Mouse (Mus musculus): Measurements from ENCODE around the gene Gm45837. TPM values are rescaled to one million over a fixed set of nuclear protein-coding genes. Genes with fewer than 3 reads are reported as not detected.

Gene Gm45837
- polyA plus RNA-seq, 1 experiment, result not detected

DNA sequence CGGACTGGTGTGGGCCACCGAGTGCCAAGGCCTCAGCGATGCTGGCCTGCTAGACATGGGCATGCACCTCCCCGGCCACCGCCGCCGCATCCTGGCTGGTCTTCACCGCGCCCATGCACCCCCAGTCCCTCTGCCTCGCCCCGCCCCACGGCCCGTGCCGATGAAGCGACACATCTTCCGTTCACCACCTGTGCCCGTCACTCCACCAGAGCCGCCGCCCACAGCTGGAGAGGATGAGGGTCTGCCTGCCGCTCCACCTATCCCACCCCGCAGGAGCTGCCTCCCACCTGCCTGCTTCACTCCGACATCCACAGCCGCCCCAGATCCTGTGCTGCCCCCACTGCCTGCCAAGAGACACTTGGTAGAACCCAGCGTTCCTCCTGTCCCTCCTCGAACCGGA, 37.6 kb upstream of the Gm45837 start:
- Histone ChIP-seq H3K27ac (ENCODE audit: control insufficient read depth, insufficient read depth, low read depth, low read length) (no peak overlapping the region), H3K4me1 (ENCODE audit: control insufficient read depth, insufficient read depth, low read length) (peaks cover 3% of the 10 kb centered on the region), H3K36me3 (ENCODE audit: control insufficient read depth, insufficient read depth, low read length) (no peaks in the 10 kb centered on the region), H3K4me3 (ENCODE audit: control insufficient read depth, low read depth, low read length) (no peak overlapping the region), H3K27me3 (ENCODE audit: control insufficient read depth, insufficient read depth, low read length) (no peaks in the 10 kb centered on the region)
- no peak for TF ChIP-seq CTCF (IDR thresholded peaks at IDR 0.05; ENCODE audit: control insufficient read depth, insufficient read depth, insufficient replicate concordance, low read depth, low read length)
- no peak for TF ChIP-seq POLR2A (IDR thresholded peaks at IDR 0.05; ENCODE audit: control insufficient read depth, low read depth, low read length)

- Histone ChIP-seq H3K27me3 (ENCODE audit: control insufficient read depth, insufficient read depth, low read length) (no peaks in the 10 kb centered on the region), H3K27ac (ENCODE audit: control insufficient read depth, insufficient read depth, low read depth, low read length) (no peak overlapping the region), H3K36me3 (ENCODE audit: control insufficient read depth, insufficient read depth, low read length) (no peaks in the 10 kb centered on the region)
Observed at GRCm38 (mm10) chr7:101374155-101374554, 36.5 kb upstream of the Gm45837 start.

GRCm38 (mm10) chr7:101376701-101377340, 33.9 kb upstream of the Gm45837 start:
- Histone ChIP-seq H3K27ac (ENCODE audit: control insufficient read depth, insufficient read depth, low read depth, low read length) (no peak overlapping the region), H3K4me1 (ENCODE audit: control insufficient read depth, insufficient read depth, low read length) (peaks cover 3% of the 10 kb centered on the region), H3K4me3 (ENCODE audit: control insufficient read depth, low read depth, low read length) (no peak overlapping the region), H3K27me3 (ENCODE audit: control insufficient read depth, insufficient read depth, low read length) (no peaks in the 10 kb centered on the region), H3K36me3 (ENCODE audit: control insufficient read depth, insufficient read depth, low read length) (no peaks in the 10 kb centered on the region)
- no peak for TF ChIP-seq POLR2A (IDR thresholded peaks at IDR 0.05; ENCODE audit: control insufficient read depth, low read depth, low read length)
- no peak for TF ChIP-seq CTCF (IDR thresholded peaks at IDR 0.05; ENCODE audit: control insufficient read depth, insufficient read depth, insufficient replicate concordance, low read depth, low read length)

More at GRCm38 (mm10) chr7:101374155-101374554, 36.5 kb upstream of the Gm45837 start:
- TF ChIP-seq CTCF (IDR thresholded peaks at IDR 0.05; ENCODE audit: control insufficient read depth, insufficient read depth, insufficient replicate concordance, low read depth, low read length), result no peak
- TF ChIP-seq POLR2A (IDR thresholded peaks at IDR 0.05; ENCODE audit: control insufficient read depth, low read depth, low read length), result no peak
- Histone ChIP-seq H3K4me3 (ENCODE audit: control insufficient read depth, low read depth, low read length) (no peak overlapping the region), H3K4me1 (ENCODE audit: control insufficient read depth, insufficient read depth, low read length) (peaks cover 3% of the 10 kb centered on the region)

DNA sequence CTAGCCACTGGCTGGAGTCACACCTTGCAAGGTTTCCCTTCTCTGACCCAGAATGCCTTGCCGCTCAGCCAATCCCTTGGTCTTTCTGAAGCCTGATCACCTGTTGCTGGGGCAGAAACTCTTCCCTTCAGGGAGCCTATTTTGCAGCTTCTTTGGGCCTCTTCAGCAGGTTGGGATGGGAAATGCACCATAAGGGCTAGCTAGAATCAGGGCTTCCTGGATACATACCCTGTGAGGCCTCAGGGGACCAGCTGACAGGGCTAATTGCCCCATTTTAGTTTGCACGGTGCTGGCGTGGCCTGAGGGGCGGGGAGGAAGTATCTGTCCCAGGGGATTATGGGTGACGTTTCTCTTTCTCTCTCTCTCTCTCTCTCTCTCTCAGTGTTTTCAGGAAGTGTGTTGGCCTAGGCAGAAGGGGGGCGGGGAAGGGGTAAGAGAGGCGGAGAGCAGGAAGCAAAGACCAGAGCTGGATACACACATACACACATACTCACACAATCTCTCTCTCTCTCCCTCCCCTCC, 32.9 kb upstream of the Gm45837 start:
- Histone ChIP-seq H3K27me3 (ENCODE audit: control insufficient read depth, insufficient read depth, low read length) (no peaks in the 10 kb centered on the region), H3K4me3 (ENCODE audit: control insufficient read depth, low read depth, low read length) (peak overlapping the region; percentile 22; the same call in 1 of the 2 replicates), H3K27ac (ENCODE audit: control insufficient read depth, insufficient read depth, low read depth, low read length) (peak overlapping the region; percentile 66), H3K36me3 (ENCODE audit: control insufficient read depth, insufficient read depth, low read length) (no peaks in the 10 kb centered on the region), H3K4me1 (ENCODE audit: control insufficient read depth, insufficient read depth, low read length) (peaks cover 3% of the 10 kb centered on the region)
- no peak for TF ChIP-seq CTCF (IDR thresholded peaks at IDR 0.05; ENCODE audit: control insufficient read depth, insufficient read depth, insufficient replicate concordance, low read depth, low read length)
- TF ChIP-seq POLR2A (IDR thresholded peaks at IDR 0.05; ENCODE audit: control insufficient read depth, low read depth, low read length), result no peak

- Histone ChIP-seq H3K4me1 (ENCODE audit: control insufficient read depth, insufficient read depth, low read length) (no peaks in the 10 kb centered on the region), H3K36me3 (ENCODE audit: control insufficient read depth, insufficient read depth, low read length) (no peaks in the 10 kb centered on the region), H3K4me3 (ENCODE audit: control insufficient read depth, low read depth, low read length) (no peak overlapping the region), H3K27ac (ENCODE audit: control insufficient read depth, insufficient read depth, low read depth, low read length) (no peak overlapping the region), H3K27me3 (ENCODE audit: control insufficient read depth, insufficient read depth, low read length) (no peaks in the 10 kb centered on the region)
- TF ChIP-seq CTCF (IDR thresholded peaks at IDR 0.05; ENCODE audit: control insufficient read depth, insufficient read depth, insufficient replicate concordance, low read depth, low read length) (no peak), POLR2A (IDR thresholded peaks at IDR 0.05; ENCODE audit: control insufficient read depth, low read depth, low read length) (no peak)
Observed at GRCm38 (mm10) chr7:101378285-101378684, 32.4 kb upstream of the Gm45837 start.

DNA sequence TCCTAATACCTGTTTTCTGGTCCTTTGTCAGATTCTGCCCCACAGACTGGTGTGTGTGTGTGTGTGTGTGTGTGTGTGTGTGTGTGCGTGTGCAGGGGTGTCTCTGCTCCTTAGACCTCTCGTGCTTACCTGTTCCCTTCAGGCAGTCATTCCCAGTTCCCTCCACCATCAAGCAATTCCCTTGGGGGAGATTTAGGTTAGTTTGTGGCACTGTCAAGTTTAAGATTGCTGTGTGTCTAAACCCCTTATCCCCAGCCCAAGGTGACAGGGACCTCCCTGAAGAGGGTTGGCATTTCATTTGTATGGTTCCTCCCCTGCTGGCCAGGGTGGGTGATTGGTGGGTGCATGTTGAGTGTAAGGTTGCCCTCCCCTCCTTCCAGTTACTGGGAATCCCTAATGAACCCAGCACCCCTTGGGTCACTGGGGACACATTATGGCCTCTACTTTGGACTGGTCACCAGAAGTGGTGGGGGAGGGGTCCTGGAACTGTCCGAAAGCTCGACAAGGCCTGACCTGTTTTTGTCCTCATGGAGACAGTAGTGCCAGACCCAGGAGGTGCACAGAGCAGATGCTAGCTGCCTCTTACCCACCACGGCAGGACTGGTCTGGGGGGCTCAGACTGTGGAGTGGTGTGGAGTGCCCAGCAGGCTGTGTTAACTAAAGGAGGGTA, 31.8 kb upstream of the Gm45837 start:
- Histone ChIP-seq H3K4me3 (ENCODE audit: control insufficient read depth, low read depth, low read length) (no peak overlapping the region), H3K36me3 (ENCODE audit: control insufficient read depth, insufficient read depth, low read length) (no peaks in the 10 kb centered on the region), H3K27me3 (ENCODE audit: control insufficient read depth, insufficient read depth, low read length) (no peaks in the 10 kb centered on the region), H3K4me1 (ENCODE audit: control insufficient read depth, insufficient read depth, low read length) (no peaks in the 10 kb centered on the region), H3K27ac (ENCODE audit: control insufficient read depth, insufficient read depth, low read depth, low read length) (no peak overlapping the region; the same call in 1 of the 2 replicates)
- TF ChIP-seq CTCF (IDR thresholded peaks at IDR 0.05; ENCODE audit: control insufficient read depth, insufficient read depth, insufficient replicate concordance, low read depth, low read length) (no peak), POLR2A (IDR thresholded peaks at IDR 0.05; ENCODE audit: control insufficient read depth, low read depth, low read length) (no peak)

GRCm38 (mm10) chr7:101379732-101380131, 31.0 kb upstream of the Gm45837 start:
- no peaks in the 10 kb centered on the region for H3K27me3 ChIP-seq (ENCODE audit: control insufficient read depth, insufficient read depth, low read length)
- H3K4me3 ChIP-seq (ENCODE audit: control insufficient read depth, low read depth, low read length), result no peak overlapping the region
- H3K4me1 ChIP-seq (ENCODE audit: control insufficient read depth, insufficient read depth, low read length), result no peaks in the 10 kb centered on the region
- TF ChIP-seq CTCF (IDR thresholded peaks at IDR 0.05; ENCODE audit: control insufficient read depth, insufficient read depth, insufficient replicate concordance, low read depth, low read length), result no peak
- no peak for TF ChIP-seq POLR2A (IDR thresholded peaks at IDR 0.05; ENCODE audit: control insufficient read depth, low read depth, low read length)
- H3K27ac ChIP-seq (ENCODE audit: control insufficient read depth, insufficient read depth, low read depth, low read length), result no peak overlapping the region
- no peaks in the 10 kb centered on the region for H3K36me3 ChIP-seq (ENCODE audit: control insufficient read depth, insufficient read depth, low read length)

Data from testis, adult 2 months (tissue).